Mouse (Mus musculus) gastrocnemius, postnatal 4 days (tissue): ENCODE measurements around the gene Tbc1d1. TPM values are rescaled to one million over a fixed set of nuclear protein-coding genes. Genes with fewer than 3 reads are reported as not detected.
"Not testable (repeated sequence)": the region's sequence is repeated elsewhere in the genome, so short reads cannot be mapped to it uniquely, and the experiment has no call there.

ENCODE experiments used
- DNase-seq, 2 experiments: peaks; one replicate each; pipeline ENCODE4 v3.0.0; 2021 to 2022; ENCODE audit warnings: low spot score in 2 of 2, mixed read lengths in 2 of 2
- total RNA-seq, 2 experiments: library from RNA; stranded (reverse); gene quantifications; 2 replicates each; pipeline ENCODE4 v1.2.3; 2021

Gene Tbc1d1
- total RNA-seq, 2 experiments from 2014 or later: 22.9 to 28.7 TPM

DNA sequence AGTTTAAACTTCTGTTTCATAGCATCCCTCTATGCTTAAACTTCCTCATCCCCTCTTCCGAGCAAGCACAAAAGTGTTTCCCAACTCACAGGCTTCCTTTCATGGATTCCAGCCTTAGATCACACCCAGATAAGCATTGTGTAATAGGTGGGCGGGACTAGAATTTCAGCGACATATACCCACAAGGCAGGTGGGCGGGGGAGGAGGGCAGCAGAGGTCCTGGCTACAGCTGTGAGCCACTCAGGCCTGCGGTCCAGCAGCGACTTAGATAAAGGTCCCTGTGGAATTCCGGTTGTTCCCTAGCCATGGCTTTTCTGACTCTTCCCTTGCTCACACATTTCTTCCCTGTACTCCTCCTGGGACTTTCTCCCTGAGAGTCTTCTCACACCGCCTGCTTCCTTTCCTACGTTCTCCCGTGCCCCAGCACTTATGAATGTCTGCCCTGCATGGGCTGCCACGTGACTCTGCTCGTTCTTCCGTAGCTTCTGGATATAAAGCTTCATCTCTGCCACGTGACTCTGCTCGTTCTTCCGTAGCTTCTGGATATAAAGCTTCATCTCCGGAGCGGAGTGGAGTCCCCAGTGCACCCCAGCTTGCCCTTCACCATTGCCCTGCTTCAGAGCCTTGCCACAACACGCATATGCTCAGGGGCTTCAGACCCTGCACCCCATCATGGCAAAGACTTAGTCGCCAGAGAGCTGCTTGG lies 142.4 kb downstream of the Tbc1d1 start:
- DNase-seq: no peak

GRCm38 (mm10) chr5:64299508-64300324 lies 143.6 kb downstream of the Tbc1d1 start:
- no peak for DNase-seq

- no peak for DNase-seq
Observed at GRCm38 (mm10) chr5:64301246-64301645, 145.1 kb downstream of the Tbc1d1 start.

DNA sequence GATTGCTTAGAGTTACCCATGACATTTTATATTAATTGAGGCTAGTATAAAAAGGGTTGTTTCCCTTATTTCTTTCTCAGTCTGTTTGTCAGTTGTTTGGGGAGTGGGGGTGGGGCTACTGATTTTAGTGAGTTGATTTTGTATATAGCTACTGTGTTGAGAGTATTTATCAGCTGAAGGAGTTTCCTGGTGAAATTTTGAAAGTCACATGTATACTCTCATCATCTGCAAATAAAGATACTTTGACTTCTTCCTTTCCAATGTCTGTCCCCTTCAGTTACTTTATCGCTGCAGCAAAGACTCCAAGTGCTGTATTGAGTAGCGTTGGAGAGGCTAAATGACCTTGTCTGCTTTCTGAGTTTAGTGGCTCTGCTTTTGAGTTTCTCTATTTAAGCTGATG lies 151.2 kb downstream of the Tbc1d1 start:
- no peak for DNase-seq

GRCm38 (mm10) chr5:64312295-64312694 lies 156.2 kb downstream of the Tbc1d1 start:
- no peak for DNase-seq

DNA sequence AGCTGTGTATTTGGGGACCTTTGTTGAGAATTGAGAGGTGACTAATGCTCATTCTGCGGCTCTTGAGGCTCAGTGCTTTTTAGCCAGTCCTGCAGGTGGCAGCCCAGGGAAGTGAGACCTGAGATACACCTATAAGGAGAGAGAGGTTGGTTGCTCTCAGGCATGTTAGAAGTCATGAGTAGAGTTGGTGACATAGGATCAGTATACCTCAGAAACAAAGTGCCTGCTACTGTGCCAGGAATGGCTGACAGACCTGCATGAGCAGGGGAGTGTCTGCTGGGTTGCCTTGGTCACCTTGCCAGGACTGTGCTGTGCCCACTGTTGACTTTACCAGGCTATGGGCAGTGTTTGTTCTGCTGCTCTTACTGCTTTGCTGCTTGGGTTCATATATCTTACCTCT lies 157.4 kb downstream of the Tbc1d1 start:
- no peak for DNase-seq

DNA sequence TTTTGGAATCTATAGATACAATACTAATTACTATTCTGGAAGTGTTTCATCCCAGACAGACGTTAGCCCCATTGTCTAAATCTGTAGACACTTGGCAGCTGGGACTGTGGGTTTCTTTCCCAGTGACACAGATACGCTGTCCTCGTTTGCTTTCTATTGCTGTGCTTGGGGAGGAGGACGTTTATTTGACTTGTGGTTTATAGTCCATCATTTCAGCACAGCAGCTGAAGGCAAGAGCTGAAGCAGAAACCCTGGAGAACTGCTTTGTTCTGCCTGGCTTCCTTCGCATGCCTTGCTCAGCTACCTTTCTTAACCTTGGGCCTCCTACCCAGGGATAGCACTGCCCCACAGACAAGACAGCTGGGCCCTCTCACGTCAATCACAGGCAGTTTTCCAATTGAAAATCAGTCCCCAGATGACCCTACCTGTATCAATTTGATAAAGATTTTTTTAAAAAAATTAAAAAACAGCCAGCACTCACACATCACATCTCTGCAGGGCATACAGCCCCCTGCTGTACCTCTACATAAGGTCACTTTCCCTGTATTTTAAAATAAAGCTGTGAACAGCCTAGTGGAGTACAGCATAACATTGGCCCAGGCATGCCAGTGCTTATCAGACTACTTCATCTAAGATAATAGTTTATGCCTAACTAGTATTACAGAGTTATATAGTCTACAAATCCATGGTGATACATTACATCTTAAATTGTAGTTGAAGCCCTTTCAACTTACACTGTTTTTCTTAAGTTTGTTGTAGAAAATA lies 158.4 kb downstream of the Tbc1d1 start:
- DNase-seq: no peak

DNA sequence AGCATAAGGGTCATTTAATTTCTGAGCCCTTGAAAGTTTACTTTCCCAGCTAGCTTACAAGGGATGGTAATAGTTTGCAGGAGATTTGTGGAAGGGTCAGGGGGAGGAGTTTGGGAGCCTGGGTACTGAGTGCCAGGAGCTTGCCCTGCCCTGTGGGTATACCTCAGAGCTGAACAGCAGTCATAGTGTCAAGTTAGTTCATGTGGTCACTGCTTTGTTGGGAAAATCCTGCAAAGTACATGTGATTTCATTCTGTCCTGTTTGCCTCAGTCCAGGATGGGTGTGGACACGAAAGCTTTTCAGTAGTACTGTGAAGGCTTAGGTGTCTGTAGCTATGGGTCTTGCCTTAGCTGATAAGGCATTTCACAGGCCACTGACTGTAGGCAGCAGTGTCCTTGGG lies 159.0 kb downstream of the Tbc1d1 start:
- DNase-seq: no peak

- DNase-seq: no peak
Observed at GRCm38 (mm10) chr5:64323286-64323685, 167.2 kb downstream of the Tbc1d1 start.

DNA sequence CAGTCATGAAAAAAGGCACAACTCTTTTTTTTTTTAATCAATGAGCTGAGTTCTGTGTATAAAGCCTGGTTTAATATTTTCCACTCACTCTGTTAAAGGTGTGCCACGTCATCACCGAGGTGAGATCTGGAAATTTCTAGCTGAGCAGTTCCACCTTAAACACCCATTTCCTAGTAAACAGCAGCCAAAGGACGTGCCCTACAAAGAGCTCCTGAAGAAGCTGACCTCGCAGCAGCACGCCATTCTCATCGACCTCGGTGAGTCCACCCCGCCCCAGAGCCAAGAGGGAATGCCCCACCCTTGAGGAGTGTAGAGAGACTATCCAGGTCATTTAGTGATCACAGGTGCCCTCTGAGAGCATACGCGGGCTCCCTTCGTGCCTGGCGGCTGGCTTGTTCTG lies 168.2 kb downstream of the Tbc1d1 start:
- DNase-seq: no peak

- DNase-seq: no peak
Observed at GRCm38 (mm10) chr5:64324920-64325319, 168.8 kb downstream of the Tbc1d1 start.

DNA sequence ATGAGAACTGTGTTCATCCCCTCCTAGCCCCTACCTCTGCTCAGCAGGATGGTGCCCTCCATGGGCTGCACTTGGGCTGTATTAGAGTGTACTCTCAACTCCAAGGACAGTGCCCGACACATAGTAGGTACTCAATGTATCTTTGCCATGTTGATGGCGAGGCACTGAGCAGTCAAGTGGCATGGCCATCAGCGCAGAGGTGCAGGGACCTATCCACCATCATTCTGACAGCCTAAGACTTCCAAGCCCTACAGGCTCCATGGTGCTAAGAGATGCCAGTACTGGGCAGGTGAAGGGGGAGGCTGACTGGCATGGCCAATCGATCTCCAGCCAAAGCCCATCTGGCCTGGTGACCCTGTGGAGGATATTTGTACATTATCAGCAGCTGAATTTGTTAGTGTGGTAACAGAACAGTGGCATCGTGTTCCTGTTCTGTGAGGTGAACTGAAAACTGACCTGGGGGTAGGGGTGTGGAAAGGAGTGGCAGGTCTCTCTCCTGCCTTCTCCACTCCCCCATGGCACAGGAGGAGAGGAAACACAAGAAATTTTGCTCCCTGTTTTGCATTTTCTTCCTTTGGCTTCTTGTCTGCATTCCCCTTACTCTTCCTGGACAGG lies 169.7 kb downstream of the Tbc1d1 start:
- no peak for DNase-seq

DNA sequence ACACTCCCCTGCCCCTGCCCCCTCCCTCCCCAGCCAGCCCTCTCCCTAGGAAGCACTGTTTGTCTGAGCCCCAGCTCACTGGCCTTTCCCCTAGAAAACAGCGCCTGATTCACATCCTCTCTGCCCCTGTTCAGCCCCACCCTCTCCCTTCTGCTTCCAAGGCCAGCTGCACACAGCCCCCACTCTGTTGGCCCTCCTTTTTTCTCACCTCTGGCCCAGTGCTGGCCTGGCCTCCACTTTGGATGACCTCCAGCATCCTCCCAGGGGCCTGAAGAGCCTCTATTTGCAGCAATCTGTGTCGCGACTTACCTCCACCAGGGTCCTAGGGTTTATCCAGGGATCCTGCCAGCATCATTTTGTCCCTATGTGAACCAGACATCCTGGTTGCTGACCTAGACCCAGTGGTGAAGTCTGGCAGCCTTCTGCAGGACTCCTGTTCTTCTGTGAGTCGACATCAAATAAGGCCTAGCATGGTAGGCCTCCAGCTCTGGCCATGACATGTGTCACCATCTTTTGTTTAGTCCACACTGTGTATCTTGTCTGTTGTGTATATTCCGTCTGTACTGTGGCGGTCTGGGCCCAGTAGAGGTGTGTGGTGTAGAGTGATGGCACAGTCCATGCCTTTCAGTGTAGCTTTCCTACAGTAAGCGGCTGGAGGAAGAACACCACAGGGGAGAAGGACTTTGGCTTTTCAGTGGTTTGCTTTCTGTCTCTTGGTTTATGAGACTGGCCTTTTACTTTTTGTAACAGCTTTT lies 170.5 kb downstream of the Tbc1d1 start:
- peak in 1 of 2 experiments; percentile 74 for DNase-seq

GRCm38 (mm10) chr5:64327212-64327902 lies 171.3 kb downstream of the Tbc1d1 start:
- DNase-seq: no peak

- peak; percentile 54 to 78 for DNase-seq
Observed at GRCm38 (mm10) chr5:64336767-64337408, 180.8 kb downstream of the Tbc1d1 start.

DNA sequence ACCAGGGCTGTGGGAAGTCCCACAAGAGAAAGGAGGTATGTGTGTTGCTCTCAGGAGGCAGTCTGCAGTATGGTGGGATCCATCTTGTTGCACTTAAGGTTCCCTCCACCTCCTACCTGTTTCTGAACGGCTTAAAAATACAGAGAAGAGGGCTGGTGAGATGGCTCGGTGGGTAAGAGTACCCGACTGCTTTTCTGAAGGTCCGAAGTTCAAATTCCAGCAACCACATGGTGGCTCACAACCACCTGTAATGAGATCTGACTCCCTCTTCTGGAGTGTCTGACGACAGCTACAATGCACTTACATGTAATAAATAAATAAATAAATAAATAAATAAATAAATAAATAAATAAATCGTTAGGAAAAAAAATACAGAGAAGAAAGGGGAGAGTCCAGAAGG lies 182.7 kb downstream of the Tbc1d1 start:
- DNase-seq: not testable (repeated sequence)

GRCm38 (mm10) chr5:64340366-64340765 lies 184.3 kb downstream of the Tbc1d1 start:
- no peak for DNase-seq

DNA sequence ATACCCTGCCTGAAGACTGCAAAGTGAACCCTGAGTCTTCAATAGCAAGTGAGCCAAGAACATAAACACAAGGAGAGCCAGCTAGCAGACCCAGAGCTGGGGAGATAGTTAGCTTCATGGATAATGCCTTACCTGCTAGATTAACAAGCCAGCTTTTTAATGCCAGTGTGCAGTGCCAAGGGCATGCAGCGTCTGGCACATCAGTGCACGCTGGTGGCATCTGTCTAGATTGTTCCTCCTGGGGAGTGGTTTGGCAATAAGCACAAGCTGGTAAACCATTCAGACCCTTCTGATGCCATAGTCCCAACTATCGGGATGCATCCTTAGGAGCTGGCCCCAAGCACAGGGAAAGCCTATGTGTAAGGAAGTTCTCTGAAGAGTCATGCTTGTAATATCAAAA lies 185.6 kb downstream of the Tbc1d1 start:
- DNase-seq: no peak

DNA sequence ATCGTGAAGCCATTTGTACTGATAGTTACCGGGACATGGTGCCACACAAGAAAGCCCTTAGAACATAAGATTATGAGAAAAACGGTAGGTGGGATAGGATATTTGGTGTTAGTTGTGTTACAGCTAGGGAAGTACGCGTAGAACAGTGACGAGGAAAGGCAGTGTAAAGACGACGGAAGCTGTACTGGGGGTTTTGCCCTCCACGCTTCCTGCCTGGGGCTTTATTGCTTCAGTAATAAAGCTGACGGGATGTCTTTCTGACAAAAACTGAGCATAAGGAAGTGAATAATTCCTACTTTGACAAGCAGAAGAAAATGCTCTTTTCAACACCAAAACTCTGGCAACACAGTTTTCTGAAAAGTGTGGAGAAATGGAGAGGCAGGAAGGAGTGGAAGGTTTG lies 186.0 kb downstream of the Tbc1d1 start:
- DNase-seq: no peak
